20 mouse cellular contexts compared by ENCODE assay signal in genomic region chr17:73964856-73965255, GRCm38 (mm10). TPM values are rescaled to one million over a fixed set of nuclear protein-coding genes. Genes with fewer than 3 reads are reported as not detected.
DNase-seq lines count a peak whose midpoint lies in the region; ATAC-seq and TF ChIP-seq lines count a peak whose summit lies in the region.
"Had no signal": no experiment of that assay in that cellular context is flagged by ENCODE, and none has a peak within 500 bp of the region (broad histone marks: within the 10 kb centered on the region; RNA-seq: fewer than 3 reads in every experiment).

No protein-coding gene starts in this region.

- peak overlapping the region; percentile 83 for H3K27ac ChIP-seq in gastrocnemius, adult 2 months
- no peak overlapping the region for H3K27ac ChIP-seq in lung, embryonic 16.5 days (ENCODE audit: low read length)
- H3K27ac ChIP-seq: embryonic facial prominence, embryonic 13.5 days; heart, embryonic 15.5 days; hindbrain, embryonic 10.5 days; hindbrain, embryonic 14.5 days had no signal

- TF ChIP-seq CTCF in gastrocnemius, adult 2 months (IDR thresholded peaks at IDR 0.05): no peak
- TF ChIP-seq CTCF in lung, adult 2 months (IDR thresholded peaks at IDR 0.05; ENCODE audit: insufficient read depth, low read length): no peak

- H3K4me1 ChIP-seq in lung, embryonic 16.5 days (replicated peaks; ENCODE audit: control insufficient read depth, insufficient read depth, low read length): peaks cover 12% of the 10 kb centered on the region
- peaks cover 25% of the 10 kb centered on the region for H3K4me1 ChIP-seq in lung, adult 2 months (ENCODE audit: control insufficient read depth, insufficient read depth, low read length)
- H3K4me1 ChIP-seq: heart, embryonic 15.5 days; hindbrain, embryonic 10.5 days had no signal

- H3K27me3 ChIP-seq in lung, embryonic 16.5 days (ENCODE audit: control insufficient read depth, insufficient read depth, low read depth, low read length): no peaks in the 10 kb centered on the region
- H3K27me3 ChIP-seq: embryonic facial prominence, embryonic 13.5 days; heart, embryonic 15.5 days; Patski had no signal

- H3K4me2 ChIP-seq in lung, embryonic 16.5 days (ENCODE audit: low read depth, low read length): no peak overlapping the region
- H3K4me2 ChIP-seq: embryonic facial prominence, embryonic 13.5 days; heart, embryonic 11.5 days; heart, embryonic 15.5 days; hindbrain, embryonic 14.5 days had no signal

- intact Hi-C loops in gastrocnemius, adult 2 months (cut with DNase I): no loop called here
- intact Hi-C loops in gastrocnemius, postnatal 36 days (cut with DNase I): no loop called here

- ATAC-seq in lung, embryonic 16.5 days (ENCODE audit: low read depth): 0 out of 2 replicates have a peak, but pooled peaks have one; percentile 36
- ATAC-seq in erythroid progenitor cell, adult 5-6 weeks (replicated peaks; ENCODE audit: low FRiP score, poor library complexity, severe bottlenecking): no peak
- ATAC-seq: activated CD4-positive, CD25-positive, alpha-beta regulatory T cell, adult 4 months; forebrain, embryonic 14.5 days; Patski had no signal

- H3K36me3 ChIP-seq in lung, embryonic 16.5 days (ENCODE audit: control insufficient read depth, insufficient read depth, low read length): no peaks in the 10 kb centered on the region
- H3K36me3 ChIP-seq: embryonic facial prominence, embryonic 13.5 days; heart, embryonic 15.5 days; hindbrain, embryonic 10.5 days had no signal

- no peaks in the 10 kb centered on the region for H3K9me3 ChIP-seq in lung, embryonic 16.5 days (ENCODE audit: control insufficient read depth, low read length)
- H3K9me3 ChIP-seq: embryonic facial prominence, embryonic 13.5 days; heart, embryonic 15.5 days; hindbrain, embryonic 10.5 days had no signal

- no peak overlapping the region for H3K4me3 ChIP-seq in gastrocnemius, adult 2 months
- no peak overlapping the region for H3K4me3 ChIP-seq in lung, embryonic 16.5 days (ENCODE audit: low read length)
- no peak overlapping the region for H3K4me3 ChIP-seq in lung, adult 2 months (replicated peaks; ENCODE audit: extremely low read depth, low read depth, low read length)
- H3K4me3 ChIP-seq: embryonic facial prominence, embryonic 13.5 days; heart, embryonic 15.5 days; hindbrain, embryonic 10.5 days had no signal

- no peak for DNase-seq in gastrocnemius, adult 2 months
- DNase-seq in gastrocnemius, postnatal 36 days: no peak
- DNase-seq in lung, adult 2 months: no peak
- peak; percentile 61 for DNase-seq in lung, postnatal 25 days (ENCODE audit: low spot score)
- DNase-seq in retina, postnatal 1 day: no peak
- DNase-seq: adrenal gland, postnatal 14 days; cerebellum, adult 18-20 months; cerebellum, adult 9-11 months; cerebellum, postnatal 36 days; gastrocnemius, postnatal 14 days had no signal

- H3K9ac ChIP-seq in lung, embryonic 16.5 days (ENCODE audit: low read length): no peak overlapping the region
- H3K9ac ChIP-seq: embryonic facial prominence, embryonic 13.5 days; heart, embryonic 15.5 days; hindbrain, embryonic 14.5 days had no signal

- TF ChIP-seq POLR2A in lung, adult 2 months (IDR thresholded peaks at IDR 0.05; ENCODE audit: borderline replicate concordance, extremely low read depth, low read depth, low read length): no peak

- WGBS in lung, embryonic 16.5 days: 58% methylated on average over 9 of the region's 9 CpGs
- WGBS in lung, adult 2 months: 48% methylated on average over 9 of the region's 9 CpGs

RNA-seq across cellular contexts. Expression of gene Xdh, which starts 14.9 kb away (rescaled TPM):
- 10 to 100 TPM; 54.9 to 72.1 TPM for total RNA-seq in gastrocnemius, adult 2 months (2021)
- total RNA-seq in gastrocnemius, postnatal 36 days (2021): 10 to 100 TPM; 46.5 to 54.0 TPM
- 9.5 and 13.9 TPM in 2 replicates for polyA plus RNA-seq in lung, embryonic 16.5 days (2015; fragmentation: Nextera tagmentation; extraction: Ambion mirVana)
- 141 and 150 TPM in 2 replicates for polyA plus RNA-seq in lung, adult 2 months (2012; rRNA removed)
- 11.3 and 30.3 TPM in 2 replicates for total RNA-seq in erythroid progenitor cell, adult 5-6 weeks (2015; ENCODE audit: low replicate concordance)
- total RNA-seq in erythroid progenitor cell, adult 5-6 weeks (2017; ENCODE audit: low replicate concordance): 9.5 and 9.6 TPM in 2 replicates
